Mouse (Mus musculus) C2C12 (cell line): ENCODE data around the gene Gm20388. TPM values are rescaled to one million over a fixed set of nuclear protein-coding genes. Genes with fewer than 3 reads are reported as not detected.

Experiments
- H3K27me3 ChIP-seq: one replicate; pipeline ENCODE4 v1.6.1; 2011; ENCODE audit not compliant: control insufficient read depth, insufficient read depth, insufficient read length
- H3K36me3 ChIP-seq: one replicate; pipeline ENCODE4 v1.6.1; 2011; ENCODE audit not compliant: control insufficient read depth, insufficient read depth
- H3K4me3 ChIP-seq: one replicate; pipeline ENCODE4 v1.5.1; 2011; ENCODE audit warnings: mild to moderate bottlenecking, control low read depth; ENCODE audit not compliant: poor library complexity, insufficient read depth, severe bottlenecking
- H3K79me2 ChIP-seq: one replicate; pipeline ENCODE4 v1.6.1; 2011; ENCODE audit not compliant: control insufficient read depth, insufficient read depth
- H3K79me3 ChIP-seq: one replicate; pipeline ENCODE4 v1.6.1; 2011; ENCODE audit warnings: low read depth, control low read depth
- H3ac ChIP-seq: one replicate; pipeline ENCODE3; 2011; ENCODE audit warnings: low read depth; ENCODE audit not compliant: control insufficient read depth, insufficient read length
- CEBPB ChIP-seq: IDR thresholded peaks from one replicate; pipeline ENCODE4 v1.6.1; 2011; ENCODE audit warnings: low read depth, mild to moderate bottlenecking, control low read depth, moderate library complexity
- CTCF ChIP-seq: IDR thresholded peaks from one replicate; pipeline ENCODE4 v1.5.1; 2011; ENCODE audit not compliant: control insufficient read depth, insufficient read depth, insufficient read length
- FOSL1 ChIP-seq: IDR thresholded peaks from one replicate; pipeline ENCODE4 v1.8.0; 2011; ENCODE audit warnings: mild to moderate bottlenecking, low read length; ENCODE audit not compliant: poor library complexity, insufficient read depth, severe bottlenecking
- MAX ChIP-seq: IDR thresholded peaks from one replicate; pipeline ENCODE4 v1.6.1; 2011; ENCODE audit warnings: mild to moderate bottlenecking, control low read depth
- MYOD1 ChIP-seq: IDR thresholded peaks from one replicate; pipeline ENCODE4 v1.6.1; 2011; ENCODE audit warnings: low read depth; ENCODE audit not compliant: control insufficient read depth, insufficient read length
- MYOG ChIP-seq: IDR thresholded peaks from one replicate; pipeline ENCODE4 v1.6.1; 2011; ENCODE audit not compliant: control insufficient read depth, insufficient read length; ENCODE audit errors: extremely low read depth
- USF1 ChIP-seq: IDR thresholded peaks from one replicate; pipeline ENCODE4 v1.6.1; 2011; ENCODE audit warnings: low read depth, mild to moderate bottlenecking, control low read depth, moderate library complexity
- polyA plus RNA-seq: library from polyadenylated mRNA; unstranded; fragments of >200 nt; fragmentation: generic; extraction: Trizol; gene quantifications from one replicate; pipeline ENCODE4 v1.2.1, GENCODE M21; 2012; ENCODE audit warnings: missing spikeins

Gm20388 gene
- polyA plus RNA-seq, 1 experiment = 15.0 TPM

DNA sequence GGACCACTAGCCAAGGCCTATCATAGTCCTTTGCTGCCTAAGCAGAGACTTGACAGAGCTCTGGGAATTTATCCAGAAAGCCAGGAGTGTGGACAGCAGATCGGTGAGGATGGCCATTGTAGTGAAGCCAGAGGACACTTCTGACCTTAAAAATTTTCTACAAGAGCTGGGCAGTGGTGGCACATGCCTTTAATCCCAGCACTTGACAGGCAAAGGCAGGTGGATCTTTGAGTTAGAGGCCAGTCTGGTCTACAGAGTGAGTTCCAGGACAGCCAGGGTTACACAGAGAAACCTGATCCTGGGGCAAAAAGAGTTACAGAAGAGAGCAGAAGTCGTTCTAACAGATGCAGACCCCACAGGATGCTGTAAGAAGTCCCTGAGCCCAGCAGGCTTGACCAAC is 2405.8 kb downstream of the Gm20388 start:
- H3K4me3 ChIP-seq = no peak overlapping the region
- no peaks in the 10 kb centered on the region for H3K27me3 ChIP-seq
- TF ChIP-seq MAX (no peak), MYOG (no peak), MYOD1 (no peak), USF1 (no peak), FOSL1 (no peak), CTCF (no peak), CEBPB (no peak)
- H3K79me3 ChIP-seq = no peaks in the 10 kb centered on the region
- H3K79me2 ChIP-seq = no peaks in the 10 kb centered on the region
- no peak overlapping the region for H3ac ChIP-seq
- no peaks in the 10 kb centered on the region for H3K36me3 ChIP-seq

DNA sequence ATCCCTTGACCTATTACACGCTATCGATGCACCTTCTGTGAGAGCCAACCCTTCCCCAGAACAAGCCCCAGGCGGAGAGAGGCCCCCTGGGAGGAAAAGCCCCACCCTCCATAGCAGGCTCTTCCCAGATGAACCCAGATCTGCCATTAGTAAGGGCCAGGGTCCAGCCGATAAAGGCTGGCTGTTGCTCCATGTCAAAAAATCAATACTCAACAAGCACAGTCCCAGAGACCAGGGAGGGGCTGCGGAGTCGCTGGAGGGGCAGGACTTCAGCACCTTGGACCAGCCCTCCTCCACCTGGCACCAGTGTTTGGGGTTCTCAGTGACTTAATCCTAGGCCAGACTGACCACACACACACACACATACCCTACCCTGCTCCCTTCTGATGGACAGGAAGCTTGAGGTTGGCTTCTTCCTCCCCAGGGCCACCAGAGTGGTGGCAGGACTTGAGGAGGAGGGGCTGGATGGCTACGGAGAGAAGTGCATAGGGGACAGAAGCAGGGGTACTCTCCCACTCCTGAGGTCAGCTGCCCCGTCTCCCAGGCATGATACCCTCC is 2407.4 kb downstream of the Gm20388 start:
- H3K79me3 ChIP-seq = no peaks in the 10 kb centered on the region
- H3K79me2 ChIP-seq = no peaks in the 10 kb centered on the region
- no peak overlapping the region for H3K4me3 ChIP-seq
- H3ac ChIP-seq = no peak overlapping the region
- no peaks in the 10 kb centered on the region for H3K36me3 ChIP-seq
- no peaks in the 10 kb centered on the region for H3K27me3 ChIP-seq
- no peak for TF ChIP-seq MYOG
- TF ChIP-seq CTCF = no peak
- TF ChIP-seq CEBPB = no peak
- no peak for TF ChIP-seq USF1
- TF ChIP-seq MAX = no peak
- TF ChIP-seq FOSL1 = no peak
- no peak for TF ChIP-seq MYOD1

DNA sequence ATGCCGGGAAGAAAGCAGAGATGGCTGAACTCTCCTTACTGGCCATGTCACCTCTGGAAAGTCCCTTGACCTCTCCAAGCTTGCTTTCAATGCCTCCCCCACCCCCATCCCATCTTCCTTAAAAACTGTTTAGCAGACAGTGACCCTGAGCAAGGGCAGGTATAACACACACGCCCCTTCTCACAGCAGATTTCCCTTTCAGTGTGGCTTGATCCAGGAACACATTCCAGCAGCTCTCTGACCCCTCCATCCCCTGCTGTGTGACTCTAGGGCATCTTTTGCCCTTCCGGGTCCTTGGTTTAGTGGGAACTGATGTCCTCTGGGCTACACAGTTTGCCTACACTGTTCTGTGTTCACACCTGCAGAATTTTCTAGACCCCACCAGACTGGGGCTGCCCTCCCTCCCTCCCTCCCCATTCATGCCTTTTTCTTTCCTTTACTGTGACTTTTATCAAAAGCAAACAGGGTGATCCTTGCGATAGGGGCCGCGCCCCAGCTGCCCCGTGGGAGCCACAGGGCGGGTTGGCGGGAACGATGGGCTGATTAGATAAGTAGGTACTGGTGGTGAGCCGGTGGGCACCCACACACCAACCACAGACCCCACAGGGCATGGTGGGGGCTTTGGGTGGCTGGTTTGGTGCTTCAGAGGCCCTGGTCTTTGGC is 2408.5 kb downstream of the Gm20388 start:
- Histone ChIP-seq H3K4me3 (no peak overlapping the region), H3K79me2 (no peaks in the 10 kb centered on the region), H3K79me3 (no peaks in the 10 kb centered on the region), H3K27me3 (no peaks in the 10 kb centered on the region), H3K36me3 (no peaks in the 10 kb centered on the region), H3ac (no peak overlapping the region)
- TF ChIP-seq FOSL1 (no peak), CEBPB (no peak), MYOD1 (no peak), MAX (no peak), USF1 (no peak)

DNA sequence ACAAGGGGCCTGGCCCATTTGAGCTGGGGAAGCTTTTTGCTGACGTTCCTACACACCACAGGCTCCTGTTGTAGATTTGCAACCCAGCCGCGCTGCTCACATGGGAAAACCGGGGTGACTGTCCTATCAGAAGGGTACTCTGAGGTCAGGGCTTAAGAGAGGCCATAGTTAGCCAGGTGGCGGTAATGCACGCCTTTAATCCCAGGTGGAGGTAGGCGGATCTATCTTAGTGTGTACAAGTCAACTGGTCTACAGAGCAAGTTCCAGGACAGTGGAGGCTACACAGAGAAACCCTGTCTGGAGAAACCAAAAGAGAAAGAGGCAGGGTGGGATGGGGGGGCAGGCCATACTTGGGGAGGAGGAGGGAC is 2409.1 kb downstream of the Gm20388 start:
- Histone ChIP-seq H3K79me3 (no peaks in the 10 kb centered on the region), H3K79me2 (no peaks in the 10 kb centered on the region), H3K27me3 (no peaks in the 10 kb centered on the region), H3K36me3 (peaks cover 2% of the 10 kb centered on the region), H3K4me3 (no peak overlapping the region), H3ac (no peak overlapping the region)
- TF ChIP-seq CEBPB = no peak
- TF ChIP-seq CTCF = no peak
- no peak for TF ChIP-seq USF1
- TF ChIP-seq MYOD1 = no peak
- TF ChIP-seq MYOG = no peak
- TF ChIP-seq FOSL1 = no peak
- no peak for TF ChIP-seq MAX

DNA sequence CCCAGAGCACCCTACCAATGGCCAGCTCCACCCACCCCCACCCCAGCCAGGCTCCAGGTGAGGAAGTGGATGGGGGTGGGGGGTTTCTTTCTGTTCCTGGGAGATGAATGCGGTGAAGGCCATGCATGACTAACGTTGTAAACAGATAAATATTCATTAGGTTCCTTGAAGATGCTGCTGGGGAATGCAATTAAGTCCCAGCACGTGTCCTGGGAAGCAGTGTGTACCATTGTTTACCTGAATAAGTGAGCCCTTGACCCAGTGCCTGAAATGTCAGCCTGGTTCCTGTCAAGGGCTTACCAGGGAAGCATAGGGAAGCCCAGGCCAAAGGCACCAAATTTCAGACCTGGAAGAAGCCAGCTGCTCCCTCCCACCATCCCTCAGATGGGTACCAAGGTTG is 2409.9 kb downstream of the Gm20388 start:
- H3K4me3 ChIP-seq = no peak overlapping the region
- no peak overlapping the region for H3ac ChIP-seq
- TF ChIP-seq CTCF = no peak
- no peak for TF ChIP-seq USF1
- TF ChIP-seq CEBPB = no peak
- TF ChIP-seq MYOD1 = no peak
- no peak for TF ChIP-seq FOSL1
- TF ChIP-seq MAX = no peak
- no peak for TF ChIP-seq MYOG
- no peaks in the 10 kb centered on the region for H3K27me3 ChIP-seq
- H3K79me2 ChIP-seq = no peaks in the 10 kb centered on the region
- no peaks in the 10 kb centered on the region for H3K79me3 ChIP-seq
- H3K36me3 ChIP-seq = peaks cover 3% of the 10 kb centered on the region

DNA sequence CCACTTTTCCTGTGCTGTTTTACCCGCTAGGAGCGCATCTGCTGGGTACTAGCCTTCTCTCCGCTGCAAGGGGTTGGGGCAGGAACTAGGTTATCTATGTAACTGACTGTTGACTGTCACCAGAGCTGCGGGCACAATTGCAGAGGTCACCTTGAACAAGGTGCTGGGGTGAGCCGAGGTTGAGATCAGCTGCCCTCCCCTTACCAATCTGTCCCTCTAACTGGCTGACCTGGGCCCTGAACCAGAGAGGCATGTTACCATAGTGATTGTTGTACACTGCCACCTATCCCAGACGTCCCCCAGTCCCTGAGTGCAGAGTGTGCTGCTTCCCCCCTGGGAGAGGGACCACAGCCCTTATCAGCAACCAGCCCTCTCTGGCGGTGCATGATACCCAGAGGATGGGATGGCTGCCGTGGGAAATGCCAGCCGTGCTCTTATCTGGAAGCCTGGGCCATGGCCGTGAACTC is 2410.8 kb downstream of the Gm20388 start:
- Histone ChIP-seq H3K79me2 (no peaks in the 10 kb centered on the region), H3K36me3 (peaks cover 3% of the 10 kb centered on the region), H3K79me3 (no peaks in the 10 kb centered on the region), H3K4me3 (no peak overlapping the region), H3K27me3 (no peaks in the 10 kb centered on the region), H3ac (no peak overlapping the region)
- TF ChIP-seq MYOG (no peak), CTCF (no peak), MAX (no peak), CEBPB (no peak), FOSL1 (no peak), USF1 (no peak), MYOD1 (no peak)
